Mouse (Mus musculus) myocyte (in vitro differentiated cells): ENCODE results near the gene Mrps21.

Source experiments
- E2F4 ChIP-seq: IDR thresholded peaks from one replicate; pipeline ENCODE4 v1.6.1; 2011; ENCODE audit warnings: mild to moderate bottlenecking, control low read depth, moderate library complexity; ENCODE audit not compliant: insufficient read depth
- MAX ChIP-seq: IDR thresholded peaks from one replicate; pipeline ENCODE4 v1.6.1; 2011; ENCODE audit warnings: low read depth, mild to moderate bottlenecking, control low read depth
- MYOD1 ChIP-seq, 3 experiments: IDR thresholded peaks; one replicate each; pipeline ENCODE4 v1.6.1; 2011; ENCODE audit warnings: control low read depth in 2 of 3, low read depth in 2 of 3, mild to moderate bottlenecking in 2 of 3, moderate library complexity in 1 of 3; ENCODE audit not compliant: insufficient read length in 2 of 3, control insufficient read depth in 1 of 3
- POLR2A ChIP-seq: IDR thresholded peaks from one replicate; pipeline ENCODE4 v1.6.1; 2011; ENCODE audit warnings: low read depth, mild to moderate bottlenecking, control low read depth, moderate library complexity; ENCODE audit not compliant: insufficient read length
- POLR2AphosphoS2 ChIP-seq: IDR thresholded peaks from one replicate; pipeline ENCODE4 v1.6.1; 2011; ENCODE audit warnings: low read depth, control low read depth; ENCODE audit not compliant: insufficient read length
- TCF12 ChIP-seq: IDR thresholded peaks from one replicate; pipeline ENCODE4 v1.6.1; 2011; ENCODE audit warnings: mild to moderate bottlenecking, control low read depth; ENCODE audit not compliant: poor library complexity, insufficient read depth, severe bottlenecking

GRCm38 (mm10) chr3:95863578-95863977 is 7.7 kb downstream of the Mrps21 start:
- TF ChIP-seq POLR2A = no peak
- no peak for TF ChIP-seq POLR2AphosphoS2
- no peak for TF ChIP-seq TCF12
- no peak for TF ChIP-seq MAX
- TF ChIP-seq MYOD1 (IDR thresholded peaks at IDR 0.05; ENCODE audit: control insufficient read depth in 1 of 3, insufficient read length in 2 of 3, low read depth in 2 of 3) = no peak
- TF ChIP-seq E2F4 = no peak
